Mouse (Mus musculus): ENCODE data around the gene Oscp1.
"Not testable (repeated sequence)": the region's sequence is repeated elsewhere in the genome, so short reads cannot be mapped to it uniquely, and the experiment has no call there.

The Oscp1 gene

DNA sequence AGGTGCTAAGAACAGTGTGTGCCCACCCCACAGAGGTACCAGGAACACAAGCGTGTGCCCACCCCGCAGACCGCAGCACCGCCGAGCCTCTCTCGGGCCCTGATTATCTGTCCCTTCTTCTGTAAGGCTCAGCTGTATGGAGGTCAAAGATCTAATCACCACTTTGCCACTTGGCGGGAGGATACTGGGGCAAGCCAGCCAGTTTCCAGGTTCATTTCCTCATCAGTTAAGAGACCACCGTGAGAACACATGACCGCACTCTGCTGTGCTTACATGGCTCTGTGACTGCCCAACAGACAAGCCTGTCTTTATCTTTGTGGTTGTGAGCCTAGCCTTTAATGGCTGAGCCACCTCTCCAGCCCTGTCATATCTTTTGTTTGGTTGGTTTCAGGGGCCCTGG is 24.7 kb downstream of the Oscp1 start:
- no peak for DNase-seq (ENCODE audit: low spot score in 2 of 2)

DNA sequence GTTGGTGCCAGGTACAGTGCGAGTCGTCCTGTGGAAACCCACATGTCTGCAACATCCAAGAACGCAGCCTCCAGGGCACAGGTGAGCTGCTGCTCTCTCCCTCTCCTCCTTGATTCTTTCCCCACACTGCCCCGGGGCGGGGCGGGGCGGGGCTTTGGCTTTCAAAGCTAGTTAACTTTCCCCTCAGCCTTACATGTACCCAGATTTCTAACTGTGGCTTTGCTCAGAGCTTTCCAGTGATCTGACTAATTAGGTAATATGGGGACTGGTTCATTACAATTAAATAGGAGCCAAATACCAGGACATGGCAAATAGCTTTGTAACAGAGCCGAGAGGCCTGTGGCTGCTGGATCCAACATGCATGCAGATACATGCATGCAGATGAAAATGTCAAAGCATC is 26.0 kb downstream of the Oscp1 start:
- no peak for DNase-seq (ENCODE audit: low spot score in 2 of 2)

DNA sequence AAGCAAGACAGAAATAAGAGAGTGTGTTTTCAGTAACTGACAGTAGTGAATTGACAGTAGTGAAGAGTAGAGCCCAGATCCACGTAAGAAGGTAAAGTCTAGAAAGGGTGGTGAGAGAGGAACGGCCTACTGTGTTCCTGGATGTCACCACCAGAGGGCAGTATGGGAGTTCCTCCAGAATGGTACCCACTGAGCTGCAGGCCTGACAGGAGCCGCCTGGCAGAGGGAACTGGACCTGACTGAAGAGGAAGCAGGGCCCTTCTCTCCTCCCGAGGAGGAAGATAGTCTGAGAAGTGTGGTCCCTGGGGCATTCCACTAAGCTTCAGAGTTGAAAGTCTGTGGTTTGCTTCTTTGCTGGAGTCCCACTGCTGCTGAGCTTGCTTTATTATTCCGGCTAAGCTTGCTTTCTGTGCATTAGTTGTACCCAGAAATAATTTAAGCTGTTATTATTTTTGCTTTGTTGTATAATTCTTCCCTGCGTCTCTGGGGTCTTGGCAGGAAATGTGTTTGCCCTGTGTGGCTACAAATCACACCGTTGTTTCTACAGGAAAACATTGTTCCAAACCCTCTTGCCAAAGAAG is 27.7 kb downstream of the Oscp1 start:
- peak; percentile 75 to 85 for DNase-seq (ENCODE audit: low spot score in 2 of 2)

DNA sequence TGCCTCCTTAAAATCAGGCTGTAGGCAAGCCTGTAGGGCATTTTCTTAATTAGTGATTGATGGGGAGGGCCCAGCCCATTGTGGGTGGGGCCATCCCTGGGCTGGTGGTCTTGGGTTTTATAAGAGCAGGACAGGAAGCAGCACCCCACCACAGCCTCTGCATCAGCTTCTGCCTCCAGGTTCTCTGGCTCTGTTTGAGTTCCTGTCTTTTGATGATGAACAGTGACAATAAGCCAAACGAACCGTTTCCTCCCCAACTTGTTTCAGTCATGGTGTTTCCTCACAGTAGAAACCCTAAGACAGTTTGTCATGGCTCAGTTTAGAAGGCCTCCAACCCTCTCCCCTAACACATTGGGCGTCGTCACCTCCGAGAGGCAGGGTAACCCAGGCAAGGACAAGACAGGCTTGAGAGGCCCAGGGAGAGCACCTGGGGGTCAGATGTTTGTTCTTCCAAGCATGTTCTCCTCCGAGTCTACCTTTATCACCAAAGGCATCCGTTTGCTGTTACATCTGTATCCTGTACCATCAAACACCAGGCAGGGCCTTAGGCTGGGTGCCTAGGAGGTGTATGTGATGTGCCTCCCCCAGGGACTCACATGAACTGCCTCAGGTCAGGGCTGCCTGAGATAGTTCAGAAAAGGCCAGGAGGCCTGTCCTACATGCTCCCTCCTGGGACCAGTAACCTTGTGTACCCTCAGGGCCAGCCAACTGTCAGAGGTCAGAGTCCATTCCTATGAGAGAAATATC is 31.9 kb downstream of the Oscp1 start:
- DNase-seq (ENCODE audit: low spot score in 2 of 2): no peak

DNA sequence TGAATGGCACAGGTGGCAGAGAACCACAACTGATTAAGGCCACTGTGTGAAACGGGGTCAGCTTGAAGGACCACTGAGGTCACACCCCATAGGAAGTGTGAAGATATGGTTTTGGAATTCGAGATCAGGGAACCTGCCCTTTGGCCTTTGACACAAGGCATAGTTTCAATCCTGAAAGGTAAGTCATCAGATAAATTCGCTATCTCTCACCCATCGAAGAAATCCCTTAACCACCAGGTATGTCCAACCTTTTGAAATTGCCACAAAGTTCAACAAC is 32.4 kb downstream of the Oscp1 start:
- no peak for DNase-seq (ENCODE audit: low spot score in 2 of 2)

DNA sequence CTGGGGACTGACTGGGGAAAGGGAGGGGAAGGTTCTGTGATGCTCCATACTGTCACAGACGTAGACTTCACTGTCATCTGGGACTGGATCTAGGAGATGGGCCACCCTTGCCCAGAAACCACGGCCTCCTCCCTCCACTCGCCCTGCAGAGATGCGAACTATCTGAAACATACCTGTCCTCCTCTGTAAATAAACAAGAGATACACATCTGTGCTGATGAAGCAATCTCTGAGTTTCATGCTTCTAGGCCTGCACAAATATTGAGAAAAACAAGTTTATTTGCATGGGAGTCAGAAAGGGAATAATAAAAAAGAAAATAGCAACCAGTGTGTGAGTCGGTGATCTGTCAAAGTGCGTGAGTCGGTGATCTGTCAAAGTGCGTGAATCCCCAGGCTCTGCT is 33.5 kb downstream of the Oscp1 start:
- DNase-seq (ENCODE audit: low spot score in 2 of 2): no peak

DNA sequence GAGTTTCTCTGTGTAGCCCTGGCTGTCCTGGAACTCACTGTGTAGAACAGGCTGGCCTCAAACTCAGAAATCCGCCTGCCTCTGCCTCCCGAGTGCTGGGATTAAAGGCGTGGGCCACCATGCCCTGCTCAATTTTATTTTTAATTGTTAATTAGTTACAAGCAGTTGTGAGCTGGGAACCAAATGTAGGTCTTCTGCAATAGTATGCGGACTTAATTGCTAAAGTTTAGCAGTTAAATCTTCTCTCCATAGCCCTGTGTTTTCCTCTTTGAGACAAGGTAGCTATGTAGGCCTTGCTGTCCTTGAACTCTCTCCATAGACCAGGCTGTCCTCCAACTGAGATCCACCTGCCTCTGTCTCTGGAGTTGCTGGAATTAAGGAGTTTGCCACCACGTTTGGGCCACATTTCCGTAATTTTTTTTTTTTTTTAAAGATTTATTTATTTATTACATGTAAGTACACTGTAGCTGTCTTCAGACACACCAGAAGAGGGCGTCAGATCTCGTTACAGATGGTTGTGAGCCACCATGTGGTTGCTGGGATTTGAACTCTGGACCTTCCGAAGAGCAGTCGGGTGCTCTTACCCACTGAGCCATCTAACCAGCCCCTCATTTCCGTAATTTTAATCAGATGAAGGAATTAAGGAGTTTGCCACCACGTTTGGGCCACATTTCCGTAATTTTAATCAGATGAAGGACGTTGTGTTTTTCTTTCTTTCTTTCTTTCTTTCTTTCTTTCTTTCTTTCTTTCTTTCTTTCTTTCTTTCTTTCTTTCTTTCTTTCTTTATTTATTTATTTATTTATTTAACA is 37.5 kb downstream of the Oscp1 start:
- DNase-seq (ENCODE audit: low spot score in 2 of 2): not testable (repeated sequence)

DNA sequence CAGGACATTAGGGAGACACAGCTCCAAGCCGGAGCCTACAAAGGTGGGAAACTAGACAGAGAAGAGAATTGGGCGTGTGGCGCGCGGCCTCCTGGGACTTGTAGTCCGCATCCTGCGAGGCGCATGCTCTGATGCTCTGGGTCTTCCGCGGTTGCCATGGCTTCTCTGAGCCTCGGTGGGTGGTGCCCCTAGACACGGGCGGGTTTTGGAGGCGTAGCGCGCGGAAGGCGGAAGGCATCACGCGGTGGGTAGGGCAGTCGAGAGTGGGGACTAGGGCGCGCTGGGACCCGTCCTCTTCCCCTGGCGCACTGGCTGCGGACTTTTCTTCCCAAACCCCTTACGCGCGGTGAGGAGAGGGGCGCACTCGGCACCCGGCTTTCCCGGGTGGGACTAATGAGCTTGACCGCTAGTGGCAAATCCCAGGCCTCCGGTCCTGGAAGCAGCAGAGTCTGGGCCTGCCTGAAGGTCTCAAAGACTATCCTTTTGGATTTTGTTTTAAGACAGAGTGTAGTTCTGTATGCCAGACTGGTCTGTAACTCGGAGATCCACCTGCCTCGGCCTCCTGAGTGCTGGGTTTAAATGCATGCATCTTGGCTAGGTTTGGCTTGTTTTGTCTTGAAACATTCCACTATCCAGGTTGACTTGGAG is 38.2 kb downstream of the Oscp1 start, which contains the start of gene Lsm10:
Gene Lsm10, plus strand, starts transcription at position 160 of the 648 bp plus-strand sequence.
- DNase-seq (ENCODE audit: low spot score in 2 of 2): peak; percentile 92 to 94

DNA sequence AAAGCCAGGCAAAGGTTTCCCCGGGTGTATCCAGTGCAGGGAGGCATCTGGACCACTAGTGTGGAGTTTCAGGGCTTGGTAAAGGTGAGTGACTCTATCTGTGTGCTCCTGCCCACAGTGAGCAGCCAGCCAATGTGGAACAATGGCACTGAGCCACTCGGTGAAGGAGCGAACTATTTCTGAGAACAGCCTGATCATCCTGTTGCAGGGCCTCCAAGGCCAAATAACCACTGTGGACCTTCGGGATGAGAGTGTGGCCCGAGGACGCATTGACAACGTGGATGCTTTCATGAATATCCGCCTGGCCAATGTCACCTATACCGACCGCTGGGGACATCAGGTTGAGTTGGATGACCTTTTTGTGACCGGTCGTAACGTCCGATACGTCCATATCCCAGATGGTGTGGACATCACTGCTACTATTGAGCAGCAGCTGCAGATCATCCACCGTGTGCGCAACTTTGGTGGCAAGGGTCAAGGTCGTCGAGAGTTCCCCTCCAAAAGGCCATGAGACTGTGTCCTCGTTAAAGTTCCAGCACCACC is 39.4 kb downstream of the Oscp1 start:
- DNase-seq (ENCODE audit: low spot score in 2 of 2): no peak

DNA sequence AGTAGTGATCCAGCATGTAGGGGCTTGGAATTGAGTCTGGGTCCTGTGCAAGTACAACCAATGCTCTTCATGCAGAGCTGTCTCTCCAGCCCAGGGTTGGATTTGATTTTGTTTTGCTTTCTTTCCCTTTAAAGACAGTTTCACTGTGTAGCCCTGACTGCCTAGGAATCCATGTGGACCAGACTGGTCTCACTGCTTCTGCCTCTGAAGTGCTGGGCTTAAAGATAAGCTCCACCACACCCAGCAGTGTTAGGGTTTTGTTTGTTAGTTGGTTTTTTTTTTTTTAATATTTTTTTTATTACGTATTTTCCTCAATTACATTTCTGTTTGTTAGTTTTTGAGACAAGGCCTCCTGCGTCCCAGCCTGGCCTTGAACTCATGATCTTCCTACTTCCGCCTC is 41.0 kb downstream of the Oscp1 start:
- no peak for DNase-seq (ENCODE audit: low spot score in 2 of 2)

DNA sequence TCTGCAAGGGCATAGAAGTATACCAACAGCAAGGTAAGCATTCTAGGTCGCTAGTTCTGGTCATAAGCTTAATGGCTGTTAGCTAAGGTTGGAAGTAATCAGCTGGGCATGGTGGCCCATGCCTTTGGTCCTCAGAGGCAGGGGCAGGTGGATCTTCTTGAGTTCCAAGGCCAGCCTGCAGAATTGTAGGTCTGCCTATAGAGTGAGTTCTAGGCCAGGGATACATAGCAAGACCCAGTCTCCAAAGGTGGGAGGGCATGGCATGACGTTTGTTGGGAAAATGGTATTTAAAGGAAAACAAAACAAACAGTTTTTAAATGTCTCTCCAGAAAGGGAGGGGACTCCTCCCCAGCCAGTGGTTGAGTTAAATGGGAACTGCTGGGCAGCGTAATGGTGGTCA is 42.4 kb downstream of the Oscp1 start:
- DNase-seq (ENCODE audit: low spot score in 2 of 2): no peak

DNA sequence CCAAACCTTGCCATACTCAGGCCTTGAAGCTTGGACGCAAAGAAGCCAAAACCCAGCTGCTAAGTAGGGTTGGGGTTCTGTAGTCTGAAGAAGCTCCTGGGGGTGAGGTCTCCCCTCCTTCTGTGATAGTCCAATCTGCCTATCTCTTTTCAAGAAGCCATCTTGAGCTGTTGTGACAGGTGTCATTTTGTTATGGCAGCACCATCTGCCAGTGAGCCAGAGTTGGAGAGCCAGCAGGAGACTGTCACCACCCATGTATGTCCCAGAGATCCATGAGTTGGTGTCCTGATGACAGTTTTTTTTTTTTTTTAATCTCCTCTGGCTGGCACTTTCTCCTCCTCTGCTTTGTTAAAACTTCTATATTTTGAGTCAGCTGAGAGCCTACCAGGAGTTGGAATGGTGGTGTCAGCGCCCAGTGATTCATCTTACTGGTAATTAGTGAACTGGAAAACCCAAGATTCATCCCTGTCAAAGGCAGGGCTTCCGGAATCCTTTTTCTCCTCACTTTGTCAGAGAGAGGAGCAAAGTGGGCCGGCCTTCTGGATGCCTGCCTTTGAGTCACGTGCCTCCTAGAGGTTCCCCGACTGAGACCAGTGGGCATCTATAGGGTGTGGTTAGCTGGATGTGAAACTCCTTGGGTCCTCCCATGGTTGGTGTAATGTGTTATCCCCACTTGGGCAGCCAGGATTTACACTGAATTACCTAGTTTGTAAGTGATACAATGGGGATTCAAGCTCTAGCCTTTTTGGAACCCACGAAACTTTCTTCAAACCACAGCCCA is 43.9 kb downstream of the Oscp1 start:
- peak in 1 of 2 experiments; percentile 4 for DNase-seq (ENCODE audit: low spot score in 2 of 2)

DNA sequence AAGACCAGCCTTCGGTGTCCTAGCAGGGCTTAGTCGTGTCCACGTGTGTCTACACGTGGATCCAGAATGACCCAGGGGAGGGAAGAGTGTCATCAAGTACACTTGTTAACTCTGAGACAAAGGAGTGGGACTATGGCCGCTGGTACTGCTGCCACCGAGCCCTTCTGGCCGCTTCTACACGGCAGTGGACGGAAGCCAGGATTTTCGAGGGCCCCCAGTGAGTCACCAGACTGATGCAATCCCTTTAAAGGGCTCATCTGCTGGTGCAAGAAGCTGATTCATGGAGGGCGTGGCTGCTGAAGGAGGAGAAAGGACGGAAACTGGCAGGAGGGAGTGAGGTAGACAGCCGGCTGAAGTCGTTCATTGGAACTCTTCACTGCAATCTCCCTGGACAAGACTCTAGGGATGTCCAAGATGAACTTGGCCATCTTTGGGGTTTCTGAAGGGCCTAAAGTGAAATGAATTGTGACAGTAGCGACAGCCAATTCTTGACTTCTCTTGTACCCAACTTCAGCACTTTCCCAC is 44.8 kb downstream of the Oscp1 start:
- peak; percentile 83 to 91 for DNase-seq (ENCODE audit: low spot score in 2 of 2)

DNA sequence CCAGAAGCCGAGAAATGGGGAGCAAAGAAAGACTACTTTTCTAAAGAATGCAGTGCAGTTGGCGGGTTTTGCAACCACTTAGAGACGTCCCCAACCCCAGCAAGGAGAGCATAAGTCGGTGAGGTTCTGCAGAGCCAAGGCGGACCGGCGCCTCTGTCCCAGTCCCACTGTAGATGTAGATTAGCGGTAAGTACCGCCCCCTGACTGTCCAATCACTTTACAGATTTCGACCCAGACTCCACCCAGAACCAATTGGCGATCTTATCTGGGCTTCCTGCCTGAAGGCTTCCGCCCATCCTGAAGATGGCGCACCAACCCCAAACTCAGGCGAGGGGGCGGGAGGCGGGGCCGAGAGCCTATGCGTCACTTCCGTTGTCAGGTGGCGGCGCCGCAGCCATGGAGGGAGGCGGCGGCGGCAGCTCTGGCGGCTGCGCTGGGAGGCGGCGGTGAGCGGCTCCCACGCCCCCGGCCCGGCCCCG is 45.3 kb downstream of the Oscp1 start, which contains the start of gene Stk40:
Gene Stk40, plus strand, starts transcription at position 368 of the 479 bp plus-strand sequence.
- peak; percentile 95 to 97 for DNase-seq (ENCODE audit: low spot score in 2 of 2)

DNA sequence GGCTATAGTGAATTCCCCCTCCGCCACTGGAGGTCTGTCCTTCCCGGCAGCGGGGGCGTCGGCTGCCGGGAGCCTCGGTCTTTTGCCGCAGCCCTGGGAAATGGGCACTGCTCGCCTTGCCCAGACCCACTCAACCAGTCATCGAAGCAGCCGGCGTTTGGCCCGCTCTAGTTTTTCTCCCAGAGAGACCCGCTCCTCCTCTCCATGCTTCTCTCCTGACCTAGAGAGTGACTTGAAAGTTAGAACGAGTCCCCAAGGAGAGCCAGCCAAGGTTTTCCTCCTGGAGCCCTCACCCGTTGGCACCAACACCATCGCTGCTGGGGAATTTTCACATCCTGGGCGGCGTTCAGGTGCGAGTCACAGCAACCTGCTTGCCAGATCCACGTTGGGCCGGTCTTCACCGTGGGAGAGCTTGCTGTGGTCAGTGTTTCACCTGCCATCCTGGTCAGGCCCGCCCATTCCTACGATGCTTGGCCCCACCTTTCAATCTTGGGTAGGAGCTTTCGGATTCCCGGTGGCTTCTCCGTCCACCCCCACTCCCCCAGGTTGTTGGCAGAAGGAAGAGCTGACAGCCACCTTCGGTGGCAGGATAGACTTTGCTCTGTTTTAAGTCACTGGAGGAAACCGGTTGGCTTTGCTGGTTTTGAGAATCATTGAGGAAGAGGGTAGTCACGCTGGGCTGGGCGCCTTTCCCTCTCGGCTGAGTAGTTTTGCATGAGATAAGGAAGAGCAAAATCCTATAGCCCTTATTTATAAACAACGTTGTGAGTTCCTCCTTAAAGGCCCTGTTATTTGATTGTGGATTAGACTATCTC is 46.1 kb downstream of the Oscp1 start:
- DNase-seq (ENCODE audit: low spot score in 2 of 2): peak; percentile 7 to 30

DNA sequence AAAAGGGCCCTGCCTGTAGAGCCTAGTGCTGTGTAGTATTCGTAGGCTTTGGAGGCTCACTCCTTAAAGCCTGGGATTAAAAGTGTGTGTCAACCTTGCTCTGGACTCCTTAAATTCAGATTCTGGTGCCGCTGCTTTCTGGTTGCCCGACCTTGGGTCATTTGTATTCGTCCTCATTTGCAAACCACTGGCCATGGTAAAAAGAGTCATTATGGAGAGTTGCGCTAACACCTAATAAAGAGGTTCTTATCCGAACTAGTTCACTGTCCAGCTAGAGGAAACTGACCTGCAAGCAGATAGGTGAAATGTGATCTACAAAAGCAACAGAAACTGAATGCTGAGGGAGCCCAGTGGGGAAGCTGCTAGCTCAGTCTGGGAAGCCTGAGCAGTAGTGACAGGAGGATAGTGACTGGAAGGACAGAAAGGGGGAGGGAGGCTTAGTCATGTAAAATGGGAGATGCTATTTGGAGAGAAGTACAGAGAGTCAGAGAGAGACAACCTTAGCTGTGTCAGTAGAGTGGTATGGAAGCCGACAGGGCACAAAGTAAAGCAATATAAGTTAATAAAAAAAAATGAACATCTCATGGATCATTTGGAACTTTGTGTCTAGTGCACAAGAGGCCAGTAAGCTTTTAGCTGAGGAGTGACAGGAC is 46.9 kb downstream of the Oscp1 start:
- no peak for DNase-seq (ENCODE audit: low spot score in 2 of 2)

DNA sequence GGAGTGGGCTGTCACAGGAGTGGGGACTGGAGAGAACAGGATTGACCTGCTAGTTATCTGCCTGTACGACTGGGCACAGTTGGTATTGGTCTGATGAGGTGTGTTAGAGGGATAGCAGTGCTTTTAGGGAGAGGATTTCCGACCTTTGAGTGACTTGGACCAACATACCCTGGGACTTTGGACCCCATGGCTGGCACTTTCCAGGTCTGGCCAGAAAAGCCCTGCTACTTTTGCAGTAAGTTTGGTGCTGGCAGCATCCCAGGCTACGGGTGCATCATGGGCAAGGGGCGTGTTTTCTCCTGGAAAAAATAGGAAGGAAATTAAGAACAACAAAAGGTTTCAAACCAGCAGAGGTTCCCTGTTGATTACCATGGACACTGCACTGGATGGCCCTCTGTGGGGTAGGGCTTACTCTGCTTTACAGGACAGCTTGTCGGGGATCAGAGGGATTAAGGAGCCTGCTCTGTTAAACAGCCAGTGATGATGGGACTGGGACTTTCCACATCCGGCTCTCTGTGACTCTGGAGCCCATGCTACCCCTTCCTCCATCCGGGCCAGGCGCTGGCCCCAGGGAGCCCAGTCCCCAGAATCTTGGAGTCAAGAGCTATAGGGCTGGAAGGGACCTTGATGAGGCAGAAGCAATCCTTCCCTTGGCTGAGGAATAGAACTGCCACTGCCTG is 49.8 kb downstream of the Oscp1 start:
- DNase-seq (ENCODE audit: low spot score in 2 of 2): no peak

DNA sequence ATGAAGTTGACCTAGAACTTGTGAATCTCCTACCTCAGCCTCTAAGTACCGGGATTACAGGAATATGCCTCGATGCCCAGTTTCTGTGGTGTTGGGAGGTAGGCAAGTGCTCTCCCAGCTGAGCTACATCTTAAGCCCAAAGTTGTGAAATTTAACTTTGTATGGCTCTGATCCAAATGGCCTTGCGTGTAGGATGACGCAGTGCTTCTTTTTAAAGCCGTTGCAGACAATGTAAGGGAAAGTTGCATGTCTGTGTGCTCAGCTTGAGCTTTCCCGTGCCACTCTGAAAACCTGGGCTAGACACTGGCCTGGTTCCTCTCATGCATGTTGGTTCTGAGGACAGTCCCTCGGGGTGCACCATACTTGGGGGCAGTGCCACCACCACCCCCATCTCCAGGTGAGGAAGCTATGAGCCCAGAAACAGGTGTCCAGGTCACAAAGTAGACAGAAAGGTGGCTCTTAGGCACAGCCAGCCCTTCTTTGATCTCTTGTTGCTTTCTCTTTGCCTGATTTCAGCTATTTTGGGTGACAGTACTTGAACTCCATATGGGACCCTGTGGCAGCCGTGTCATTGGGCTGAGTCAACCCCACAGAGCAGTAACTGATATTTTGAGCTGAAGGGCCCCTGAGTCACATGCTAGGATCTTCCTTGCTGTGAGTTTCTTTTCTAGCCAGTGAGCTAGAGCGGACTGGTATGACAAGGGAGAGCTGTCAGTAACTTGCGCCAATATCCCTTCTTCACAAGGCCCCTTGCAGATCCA is 51.4 kb downstream of the Oscp1 start:
- DNase-seq (ENCODE audit: low spot score in 2 of 2): no peak
